Mouse (Mus musculus) hindbrain, embryonic 10.5 days (tissue): ENCODE results near the gene Fn3k. TPM values are rescaled to one million over a fixed set of nuclear protein-coding genes. Genes with fewer than 3 reads are reported as not detected.

Experiments
- DNase-seq: peaks from one replicate; pipeline ENCODE4 v3.0.0-alpha.2; 2017; ENCODE audit warnings: low spot score
- H3K27ac ChIP-seq: fragments of 300-500 bp; sonication (generic); 2 replicates; pipeline ENCODE4 v1.5.1; 2016; ENCODE audit warnings: mild to moderate bottlenecking, moderate library complexity
- H3K27me3 ChIP-seq: fragments of 300-500 bp; sonication (generic); 2 replicates; pipeline ENCODE4 v1.6.1; 2016; ENCODE audit warnings: mild to moderate bottlenecking; ENCODE audit not compliant: poor library complexity, insufficient read depth, severe bottlenecking
- H3K36me3 ChIP-seq: fragments of 300-500 bp; sonication (generic); 2 replicates; pipeline ENCODE4 v1.6.1; 2016; ENCODE audit warnings: mild to moderate bottlenecking, moderate library complexity
- H3K4me1 ChIP-seq: fragments of 300-500 bp; sonication (generic); replicated peaks from 2 replicates; pipeline ENCODE4 v1.6.1; 2016; ENCODE audit warnings: mild to moderate bottlenecking
- H3K4me3 ChIP-seq: fragments of 300-500 bp; sonication (generic); 2 replicates; pipeline ENCODE4 v1.5.1; 2016; ENCODE audit warnings: mild to moderate bottlenecking, moderate library complexity
- H3K9me3 ChIP-seq: fragments of 300-500 bp; sonication (generic); 2 replicates; pipeline ENCODE4 v1.6.1; 2016; ENCODE audit warnings: mild to moderate bottlenecking, moderate library complexity
- WGBS: fragments of 180-500 bp; shearing (Covaris S2); methylation state at CpG from one replicate; pipeline ENCODE4 v1.1.7; 2016; 5-methylcytosine and 5-hydroxymethylcytosine counted together
- polyA plus RNA-seq: library from polyadenylated mRNA; unstranded; fragments of >200 nt; fragmentation: Nextera tagmentation; extraction: Ambion mirVana; gene quantifications from 2 replicates; pipeline ENCODE4 v1.2.1, GENCODE M21; 2016

Fn3k gene
- polyA plus RNA-seq, 1 experiment from 2014 or later, result 2.8 TPM

DNA sequence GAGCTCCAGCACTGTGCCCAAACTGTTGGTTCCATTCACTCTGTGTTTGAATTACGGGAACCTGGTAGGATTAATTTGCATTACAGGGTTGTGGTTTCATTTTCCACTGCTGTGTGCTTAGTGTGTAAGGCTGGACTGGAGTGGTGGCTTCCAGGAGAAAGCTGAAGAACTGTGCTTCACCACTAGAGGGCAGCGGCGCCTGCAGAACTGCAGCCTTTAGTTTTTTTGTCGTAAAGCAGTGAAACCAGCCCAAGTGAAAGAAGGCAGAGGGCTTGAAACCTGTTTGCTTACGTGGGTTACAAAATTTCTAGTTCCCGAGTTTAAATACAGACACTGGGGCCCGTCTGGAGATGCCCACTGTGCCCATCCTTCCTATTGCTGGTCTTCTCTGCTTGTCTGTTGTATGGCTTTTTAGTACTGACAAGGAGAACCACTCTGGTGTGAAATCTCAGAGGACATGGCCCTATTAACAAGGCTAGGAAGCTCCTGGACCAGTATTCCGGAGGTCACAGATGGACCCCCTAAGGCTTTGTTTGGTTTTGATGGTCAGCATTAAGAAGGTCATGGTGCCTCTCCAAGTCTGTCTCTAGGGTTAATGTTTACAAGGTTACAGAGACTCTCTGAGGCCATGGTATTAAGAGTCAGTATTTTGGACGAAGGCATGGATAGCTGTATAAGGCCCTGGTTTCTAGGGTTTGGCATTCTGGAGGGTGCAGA lies 41.1 kb downstream of the Fn3k start:
- Histone ChIP-seq H3K4me1 (0 out of 2 replicates have a peak, but pooled peaks cover 7% of the 10 kb centered on the region), H3K27ac (no peak overlapping the region), H3K36me3 (peaks cover 43% of the 10 kb centered on the region), H3K4me3 (no peak overlapping the region), H3K9me3 (no peaks in the 10 kb centered on the region), H3K27me3 (no peaks in the 10 kb centered on the region)
- WGBS, result 39% methylated on average over 9 of the region's 9 CpGs
- DNase-seq, result peak; percentile 69

DNA sequence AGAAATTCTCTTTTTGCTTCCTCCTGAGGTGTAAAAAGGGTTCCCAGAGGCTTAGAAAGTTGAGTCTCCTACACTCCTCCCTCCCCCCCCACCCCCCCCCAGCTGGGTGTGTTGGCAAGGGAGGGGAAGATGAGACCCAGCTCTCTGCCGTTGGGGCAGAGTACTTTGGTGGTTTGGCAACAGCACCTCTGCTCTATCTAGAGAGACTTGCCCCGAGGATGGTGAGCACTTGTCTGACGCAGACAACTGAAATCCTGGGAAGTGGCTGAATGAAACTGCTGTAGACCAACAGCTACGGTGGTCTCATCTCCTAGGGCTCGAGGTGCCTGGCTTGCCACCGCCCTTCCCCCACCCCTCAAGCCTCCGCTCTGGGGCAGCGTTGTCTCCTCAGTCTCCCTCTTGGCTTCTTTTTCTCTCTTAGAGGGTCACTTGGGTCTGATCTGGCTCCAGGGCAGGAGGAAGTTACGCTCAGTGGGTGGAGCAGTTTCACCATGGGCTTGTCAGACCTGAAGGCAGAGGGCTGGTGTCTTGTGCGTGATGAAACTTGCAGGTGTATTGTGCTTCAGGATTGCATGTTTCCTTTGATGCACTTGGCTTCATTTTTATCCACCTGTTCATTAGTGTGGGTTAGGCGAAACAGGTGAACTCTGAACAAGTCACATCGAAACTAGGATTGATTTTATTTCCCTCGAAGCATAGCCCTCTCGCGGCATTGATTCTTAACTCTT lies 44.9 kb downstream of the Fn3k start:
- H3K4me3 ChIP-seq, result no peak overlapping the region
- H3K9me3 ChIP-seq, result no peaks in the 10 kb centered on the region
- WGBS, result 92% methylated on average over 15 of the region's 15 CpGs
- peaks cover 67% of the 10 kb centered on the region for H3K36me3 ChIP-seq
- no peaks in the 10 kb centered on the region for H3K27me3 ChIP-seq
- DNase-seq, result no peak
- no peak overlapping the region for H3K27ac ChIP-seq
- H3K4me1 ChIP-seq, result no peaks in the 10 kb centered on the region

DNA sequence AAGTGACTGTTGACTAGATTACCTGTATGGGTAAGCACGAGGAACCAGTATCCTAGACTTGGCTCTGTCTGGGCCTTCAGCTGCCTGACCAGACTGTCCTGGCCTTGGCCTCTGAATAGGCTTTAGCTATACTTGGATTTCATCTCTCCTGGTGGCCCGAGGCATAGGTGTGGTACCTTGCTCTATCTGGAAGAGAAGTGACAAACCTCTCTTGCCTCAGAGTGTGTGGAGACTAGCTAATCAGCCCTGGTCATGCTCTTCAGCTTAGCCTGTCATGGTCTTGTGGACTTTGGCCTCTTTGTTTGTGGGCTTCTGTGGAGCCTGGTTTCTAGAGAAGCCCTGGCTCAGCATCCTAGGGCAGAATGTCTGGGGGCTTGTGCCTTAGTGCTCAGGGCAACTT lies 46.4 kb downstream of the Fn3k start:
- Histone ChIP-seq H3K36me3 (peaks cover 60% of the 10 kb centered on the region), H3K27ac (no peak overlapping the region), H3K9me3 (no peaks in the 10 kb centered on the region), H3K4me1 (no peaks in the 10 kb centered on the region), H3K27me3 (no peaks in the 10 kb centered on the region), H3K4me3 (no peak overlapping the region)
- WGBS, result 95% methylated on average over 2 of the region's 2 CpGs
- DNase-seq, result no peak

DNA sequence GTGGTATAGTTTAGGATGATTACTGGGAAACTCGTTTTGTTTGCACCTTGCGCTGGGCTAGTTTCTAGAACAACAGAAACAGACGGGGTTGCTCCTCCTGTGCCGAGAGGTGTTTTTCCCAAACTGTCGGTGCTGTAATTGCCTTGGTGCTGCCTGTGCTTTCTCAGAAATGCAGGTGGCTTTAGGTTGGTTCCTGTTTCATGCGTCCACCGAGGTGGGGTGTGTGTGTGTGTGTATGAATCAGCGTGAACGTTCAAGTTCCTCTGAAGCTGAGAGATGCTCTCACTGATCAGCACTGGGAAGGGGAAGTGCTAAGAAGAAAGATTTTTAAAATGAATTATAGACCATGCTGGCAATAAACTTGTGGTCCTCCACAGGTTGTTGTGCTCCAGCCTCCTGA lies 51.2 kb downstream of the Fn3k start:
- H3K4me1 ChIP-seq, result no peaks in the 10 kb centered on the region
- no peaks in the 10 kb centered on the region for H3K9me3 ChIP-seq
- H3K27ac ChIP-seq, result no peak overlapping the region
- no peaks in the 10 kb centered on the region for H3K27me3 ChIP-seq
- H3K4me3 ChIP-seq, result no peak overlapping the region
- no peak for DNase-seq
- WGBS, result 92% methylated on average over 9 of the region's 9 CpGs
- H3K36me3 ChIP-seq, result peaks cover 29% of the 10 kb centered on the region

DNA sequence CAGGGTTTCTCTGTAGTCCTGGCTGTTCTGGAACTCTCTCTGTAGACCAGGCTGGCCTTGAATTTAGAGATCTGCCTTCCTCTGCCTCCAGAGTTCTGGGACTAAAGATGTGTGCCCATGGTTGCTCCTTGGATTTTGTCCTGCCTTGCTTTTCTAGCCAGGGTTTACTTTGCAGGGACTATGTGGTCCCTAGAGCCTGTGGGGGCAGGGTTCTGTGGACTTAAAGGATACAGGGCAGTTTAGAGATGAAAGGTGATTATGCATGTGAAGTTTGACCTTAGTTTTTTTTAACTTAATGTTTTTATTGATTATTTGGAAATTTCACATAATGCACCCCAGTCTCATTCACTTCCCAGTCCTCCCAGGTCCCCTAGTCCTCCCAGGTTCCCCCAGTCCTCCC lies 55.9 kb downstream of the Fn3k start:
- H3K9me3 ChIP-seq, result no peaks in the 10 kb centered on the region
- no peak overlapping the region for H3K4me3 ChIP-seq
- peaks cover 22% of the 10 kb centered on the region for H3K36me3 ChIP-seq
- no peak for DNase-seq
- H3K27ac ChIP-seq, result no peak overlapping the region
- H3K4me1 ChIP-seq, result no peaks in the 10 kb centered on the region
- H3K27me3 ChIP-seq, result no peaks in the 10 kb centered on the region

Other genes with a start within 250 kb of the Fn3k start
- gene Hexdc, start 230.5 kb upstream of the Fn3k start, polyA plus RNA-seq, result 5.2 and 8.2 TPM in 2 replicates
- gene Ogfod3, start 230.2 kb upstream of the Fn3k start, polyA plus RNA-seq, result 21.2 and 22.7 TPM in 2 replicates
- gene Cybc1, start 205.6 kb upstream of the Fn3k start, polyA plus RNA-seq, result 36.1 and 42.0 TPM in 2 replicates
- gene Narf, start 197.7 kb upstream of the Fn3k start, polyA plus RNA-seq, result 54.6 and 72.9 TPM in 2 replicates
- 8.8 and 10.2 TPM in 2 replicates for gene Foxk2, start 174.9 kb upstream of the Fn3k start, polyA plus RNA-seq
- 97.6 and 99.9 TPM in 2 replicates for gene Wdr45b, start 80.5 kb upstream of the Fn3k start, polyA plus RNA-seq
- gene Rab40b, start 46.7 kb upstream of the Fn3k start, polyA plus RNA-seq, result 2.3 and 3.1 TPM in 2 replicates
- 6.9 and 7.6 TPM in 2 replicates for gene Fn3krp, start 13.5 kb upstream of the Fn3k start, polyA plus RNA-seq
- 59.0 and 61.8 TPM in 2 replicates for gene Tbcd, start 17.0 kb downstream of the Fn3k start, polyA plus RNA-seq
- 0.60 and 1.1 TPM in 2 replicates for gene Zfp750, start 84.4 kb downstream of the Fn3k start, polyA plus RNA-seq
- gene B3gntl1, start 238.2 kb downstream of the Fn3k start, polyA plus RNA-seq, result 7.3 and 7.6 TPM in 2 replicates